Mouse (Mus musculus) heart, postnatal 14 days (tissue): Measurements from ENCODE around the gene Hectd2. TPM values are rescaled to one million over a fixed set of nuclear protein-coding genes. Genes with fewer than 3 reads are reported as not detected.
A peak's percentile ranks its signal among the peaks of the same experiment; 100 is the strongest.

Source experiments
- DNase-seq, 2 experiments: peaks; one replicate each; pipeline ENCODE4 v3.0.0; 2021 to 2022
- intact Hi-C: fragments of 180-260 bp; cut with DNase I; formaldehyde crosslinking; loops from one replicate; pipeline ENCODE4 v1.15.1; 2025
- long read RNA-seq, 2 experiments: library from polyadenylated mRNA; stranded (forward); transcript quantifications; one replicate each; pipeline ENCODE4 v2.0.0; 2021
- total RNA-seq, 2 experiments: library from RNA; stranded (reverse); gene quantifications; 2 replicates each; pipeline ENCODE4 v1.2.3; 2021

Hectd2 gene
- 1 to 10 TPM; 2.0 to 2.8 TPM for total RNA-seq
- long read RNA-seq, experiment 1, partial matches to known transcripts, result 0 of 1 reads
- long read RNA-seq, experiment 1, other reads (novel, unspliced or antisense), result 1 of 1 reads
- long read RNA-seq, experiment 2, result 0 reads

DNA sequence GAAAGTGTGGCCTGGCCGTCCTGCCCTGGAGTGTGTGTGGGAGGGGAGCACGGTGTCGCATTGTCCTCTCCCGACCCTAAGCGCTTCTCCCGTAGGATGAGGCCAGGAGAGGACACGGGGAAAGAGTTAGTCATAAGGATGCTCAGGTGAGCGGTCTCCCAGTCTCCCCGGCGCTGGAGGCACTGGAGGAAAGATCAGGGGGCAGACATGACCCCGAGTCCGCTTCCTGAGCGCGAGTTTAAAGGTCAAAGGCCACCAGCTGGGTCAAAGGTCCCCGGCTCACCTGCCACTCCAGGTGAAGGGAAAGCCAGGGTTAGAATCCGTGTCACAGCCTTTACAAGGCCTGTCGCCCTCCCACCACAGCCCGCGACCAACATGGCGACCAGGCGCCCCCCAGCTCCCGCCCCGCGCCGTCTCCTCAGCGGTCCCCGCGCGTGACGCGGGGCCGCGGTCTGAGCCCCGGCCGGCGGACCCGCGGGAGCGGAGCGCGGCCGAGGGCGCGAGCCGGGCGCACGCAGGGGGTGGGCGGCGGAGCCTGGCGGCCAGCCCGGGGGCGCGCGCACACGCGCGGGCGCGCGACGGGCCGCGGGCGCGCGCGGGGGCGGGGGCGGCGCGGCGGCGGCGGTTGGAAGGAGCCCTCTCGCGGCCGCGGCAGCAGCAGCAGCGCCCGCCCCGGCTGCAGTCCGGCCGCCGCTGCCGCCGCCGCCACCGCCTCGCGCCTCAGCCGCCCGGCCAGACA lies at the start of gene Hectd2:
Gene Hectd2, plus strand, starts transcription at position 594 of the 739 bp plus-strand sequence.
- intact Hi-C loops, result no loop called here
- peak; percentile 71 to 87 for DNase-seq

DNA sequence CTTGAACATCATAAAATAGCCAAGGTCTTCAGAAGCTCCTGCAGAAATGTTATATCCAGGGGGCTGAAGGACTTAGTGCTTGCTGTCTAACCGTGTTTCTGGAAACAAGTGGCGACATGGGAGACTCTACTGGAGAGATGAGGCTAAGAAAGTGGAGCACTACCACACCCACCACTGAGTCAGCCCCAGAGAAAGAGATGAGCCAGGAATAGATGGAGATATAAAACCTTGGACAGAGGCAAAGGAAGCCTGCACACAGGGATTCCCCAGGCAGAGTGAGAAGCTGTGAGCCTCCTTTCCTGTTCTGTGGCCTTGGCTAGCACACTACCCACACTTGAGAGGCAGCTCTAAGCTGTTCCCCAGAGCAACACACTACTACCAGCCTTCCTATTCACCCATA lies 49.7 kb upstream of the Hectd2 start:
- no peak for DNase-seq
- intact Hi-C loops, result no loop called here

GRCm38 (mm10) chr19:36511305-36511704 lies 43.1 kb upstream of the Hectd2 start:
- DNase-seq, result no peak
- intact Hi-C loops, result no loop called here

GRCm38 (mm10) chr19:36518461-36518860 lies 36.0 kb upstream of the Hectd2 start:
- intact Hi-C loops, result no loop called here
- DNase-seq, result no peak

DNA sequence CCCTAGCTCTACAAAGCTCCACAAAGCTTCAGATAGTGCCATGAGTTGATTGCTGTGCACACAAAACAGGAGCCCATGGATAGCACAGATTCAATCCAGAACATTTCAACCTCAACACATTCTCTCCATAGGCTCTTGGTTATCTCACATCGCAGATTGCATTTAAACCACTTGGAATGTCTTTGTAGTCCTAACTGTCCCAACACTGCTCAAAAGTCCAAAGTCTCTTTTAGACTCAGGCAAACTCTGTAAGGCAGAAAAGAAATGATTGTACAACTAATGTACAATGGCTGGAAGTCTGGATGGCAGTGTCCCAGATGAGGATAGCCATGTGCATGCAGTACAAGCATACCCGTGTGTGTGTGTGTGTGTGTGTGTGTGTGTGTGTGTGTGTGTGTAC lies 32.9 kb upstream of the Hectd2 start:
- DNase-seq, result no peak
- intact Hi-C loops, result no loop called here

DNA sequence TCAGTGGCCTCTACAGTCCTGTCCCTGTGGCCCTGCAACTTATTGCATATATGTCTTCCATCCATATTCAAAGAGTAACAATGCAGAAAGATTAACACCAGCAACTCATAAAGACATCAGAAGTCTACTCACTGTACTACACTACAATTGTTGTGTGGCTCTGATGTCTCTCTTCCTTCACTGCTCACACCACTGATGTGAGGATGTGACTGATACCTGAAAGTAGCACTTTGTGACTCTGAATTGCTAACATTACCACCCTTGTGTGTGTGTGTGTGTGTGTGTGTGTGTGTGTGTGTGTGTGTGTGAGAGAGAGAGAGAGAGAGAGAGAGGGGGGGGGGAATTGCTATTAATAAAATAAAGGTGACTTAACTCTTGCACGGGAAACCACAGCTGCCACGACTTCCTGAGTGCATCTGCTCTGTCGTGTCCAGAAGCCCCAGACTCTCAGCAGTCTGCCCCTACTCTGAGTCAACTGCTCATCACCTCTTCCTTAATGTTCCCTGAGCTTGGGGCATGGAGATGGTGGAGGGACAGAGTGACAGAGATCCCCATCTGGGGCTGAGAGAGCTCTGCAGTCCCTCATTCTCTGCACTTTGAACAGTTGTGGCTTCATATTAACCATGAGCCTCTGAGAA lies 31.8 kb upstream of the Hectd2 start:
- intact Hi-C loops, result no loop called here
- DNase-seq, result no peak

GRCm38 (mm10) chr19:36525071-36525470 lies 29.4 kb upstream of the Hectd2 start:
- intact Hi-C loops, result no loop called here

GRCm38 (mm10) chr19:36533082-36533481 lies 21.4 kb upstream of the Hectd2 start:
- intact Hi-C loops, result no loop called here
- DNase-seq, result peak in 1 of 2 experiments; percentile 10

More at GRCm38 (mm10) chr19:36525071-36525470, 29.4 kb upstream of the Hectd2 start:
- no peak for DNase-seq

DNA sequence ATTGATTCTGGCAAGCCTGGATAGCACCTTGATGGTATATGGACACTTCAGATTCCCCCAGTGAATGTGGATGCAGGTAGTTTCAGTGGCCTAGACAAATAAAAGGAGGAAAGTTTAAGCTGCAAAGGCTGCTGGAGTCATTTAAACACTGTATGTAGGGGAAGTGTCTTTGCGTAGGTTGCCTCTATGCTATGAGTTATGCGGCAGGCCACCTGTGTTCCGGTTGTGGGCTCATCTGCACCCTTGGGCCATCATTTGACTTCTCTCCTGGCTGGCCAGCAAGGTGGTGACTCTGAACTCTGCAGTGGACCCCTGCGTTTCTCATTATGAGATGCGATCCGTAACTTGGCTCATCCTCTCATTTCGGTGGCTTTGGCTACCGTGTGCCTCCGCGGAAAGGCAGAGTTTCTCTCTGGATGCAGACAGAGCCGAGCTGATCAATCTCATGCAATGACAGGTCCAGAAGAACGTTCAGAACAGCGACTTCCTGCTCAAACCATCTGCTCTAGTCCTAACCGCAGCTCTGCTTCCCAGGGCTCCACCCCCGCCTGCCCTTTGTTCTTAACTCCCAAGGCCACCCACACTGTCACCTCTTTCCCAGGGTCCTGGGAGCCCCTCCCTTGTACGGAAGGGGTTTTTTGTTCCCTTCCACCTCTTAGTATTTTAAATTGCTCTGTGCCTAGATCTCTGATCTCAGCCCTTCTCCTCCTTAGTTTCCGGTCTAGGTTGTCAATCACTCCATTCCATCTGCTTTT lies 20.3 kb upstream of the Hectd2 start:
- peak in 1 of 2 experiments; percentile 14 for DNase-seq
- intact Hi-C loops, result no loop called here

GRCm38 (mm10) chr19:36534766-36535140 lies 19.7 kb upstream of the Hectd2 start:
- intact Hi-C loops, result loop anchor here (5.0 kb wide), 1 partner anchor 203 kb away; the partner anchor contains the start of gene Ppp1r3c
- peak; percentile 40 to 47 for DNase-seq

GRCm38 (mm10) chr19:36535186-36535585 lies 19.3 kb upstream of the Hectd2 start:
- DNase-seq, result no peak
- intact Hi-C loops, result loop anchor here (5.0 kb wide), 1 partner anchor 202 kb away; the partner anchor contains the start of gene Ppp1r3c

DNA sequence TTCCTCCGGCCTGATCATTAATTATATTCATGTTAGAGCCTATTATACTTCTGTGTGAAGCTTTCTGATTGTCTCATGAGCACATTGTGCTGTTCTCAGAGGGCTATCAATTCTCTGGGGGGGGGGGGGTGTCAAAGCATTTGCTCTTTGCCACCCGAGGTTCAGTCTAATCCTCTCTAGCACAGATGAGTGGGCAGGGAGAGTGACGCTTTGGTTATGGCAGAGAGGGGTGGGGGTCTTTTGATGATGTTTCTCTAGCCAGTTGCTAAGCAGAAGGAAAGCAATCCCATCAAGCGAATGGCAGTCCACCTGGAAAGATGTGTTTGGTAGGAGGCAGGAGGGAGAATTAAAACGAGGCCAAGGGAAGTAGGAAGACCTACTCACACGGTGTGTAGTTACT lies 18.6 kb upstream of the Hectd2 start:
- DNase-seq, result no peak
- intact Hi-C loops, result loop anchor here (5.0 kb wide), 1 partner anchor 201 kb away; the partner anchor contains the start of gene Ppp1r3c

DNA sequence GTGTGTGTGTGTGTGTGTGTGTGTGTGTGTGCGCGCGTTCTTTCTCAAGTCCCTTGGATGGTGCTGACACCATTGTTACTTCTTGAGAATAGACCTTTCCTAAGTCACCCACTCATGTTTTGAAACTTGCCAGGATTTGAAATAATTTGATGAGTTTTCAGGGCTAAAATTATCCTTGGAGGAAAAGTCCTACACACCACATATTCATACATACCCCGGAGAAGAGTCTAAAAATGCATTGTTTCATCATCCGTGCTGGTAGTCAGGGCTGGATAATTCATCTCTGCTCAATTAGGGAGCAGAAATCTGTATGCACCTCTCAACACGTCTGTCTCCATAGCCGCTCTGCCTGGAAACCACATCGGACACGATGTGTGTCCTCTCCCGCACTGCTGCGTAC lies 17.5 kb upstream of the Hectd2 start:
- intact Hi-C loops, result loop anchor here (5.0 kb wide), 1 partner anchor 200 kb away; the partner anchor contains the start of gene Ppp1r3c
- DNase-seq, result no peak

- peak in 1 of 2 experiments; percentile 53 for DNase-seq
- intact Hi-C loops, result loop anchor here (5.0 kb wide), 1 partner anchor 199 kb away; the partner anchor contains the start of gene Ppp1r3c
These were observed 15.9 kb upstream of the Hectd2 start for GRCm38 (mm10) chr19:36538528-36538927.

DNA sequence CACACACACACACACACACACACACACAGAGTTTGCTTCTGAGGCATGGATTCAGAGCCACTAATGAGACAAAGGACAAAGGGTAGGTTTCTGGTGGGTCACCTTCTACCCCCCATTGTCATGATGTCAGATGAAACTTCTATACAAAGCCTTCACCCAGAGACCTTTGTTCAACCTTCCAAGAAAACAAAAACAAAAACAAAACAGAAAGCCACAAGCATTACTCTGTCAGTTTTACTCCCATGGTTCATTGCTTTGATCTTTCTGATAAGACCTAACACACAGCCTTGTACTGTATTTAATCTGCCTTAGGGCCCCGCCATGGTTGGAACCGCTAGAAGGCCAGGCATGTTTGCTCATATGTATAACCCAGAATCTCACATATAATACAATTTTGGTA lies 15.1 kb upstream of the Hectd2 start:
- no peak for DNase-seq
- intact Hi-C loops, result loop anchor here (5.0 kb wide), 1 partner anchor 198 kb away; the partner anchor contains the start of gene Ppp1r3c

DNA sequence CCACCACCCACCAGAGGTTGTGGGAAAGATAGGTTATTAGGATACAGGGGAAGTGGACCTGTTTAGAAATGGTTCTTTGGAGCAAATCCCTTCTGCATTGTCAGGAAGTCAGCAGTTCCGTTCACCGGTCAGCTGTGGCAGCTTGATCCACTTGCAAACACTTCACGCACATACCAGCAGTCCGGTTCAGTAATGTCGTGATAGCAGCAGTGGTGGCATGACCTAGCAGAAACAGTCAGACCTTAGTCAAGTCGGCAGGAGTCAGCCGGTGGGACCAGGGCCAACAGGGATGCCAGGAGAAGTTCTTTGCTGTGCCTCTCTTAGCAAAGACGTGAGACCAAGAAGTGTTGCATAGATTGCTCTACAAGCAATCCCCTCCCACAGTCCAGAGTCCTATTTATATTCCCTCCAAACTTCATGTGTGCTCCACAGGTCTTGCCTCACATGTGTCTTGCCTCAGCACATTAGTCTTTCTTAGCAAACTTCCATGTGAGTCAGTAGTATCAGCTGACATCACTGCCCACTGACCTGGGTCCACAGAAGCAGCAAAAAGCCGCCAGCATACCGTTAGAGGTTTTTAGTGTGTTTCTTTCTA lies 14.3 kb upstream of the Hectd2 start:
- intact Hi-C loops, result no loop called here

DNA sequence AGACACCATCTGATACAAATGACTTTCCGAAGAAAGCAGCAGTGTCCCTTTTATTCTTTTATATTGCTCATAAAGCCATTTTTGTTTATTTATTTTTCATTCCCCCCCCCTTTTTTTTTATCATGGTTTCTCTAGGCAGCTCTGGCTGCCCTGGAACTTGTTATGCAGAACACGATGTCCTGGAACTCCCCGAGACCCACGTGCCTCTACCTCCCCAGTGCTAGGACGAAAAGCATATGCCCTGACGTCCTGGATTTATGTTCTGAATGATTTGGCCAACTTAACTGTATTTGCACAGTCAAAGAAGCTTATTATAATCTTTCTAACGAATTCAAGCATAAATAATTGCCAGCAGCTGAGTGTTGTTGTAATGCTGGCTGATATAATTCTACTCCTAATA lies 13.7 kb upstream of the Hectd2 start:
- intact Hi-C loops, result no loop called here
- no peak for DNase-seq

More for the DNA sequence above, 14.3 kb upstream of the Hectd2 start:
- no peak for DNase-seq

- DNase-seq, result no peak
- intact Hi-C loops, result no loop called here
These were observed 836 bp upstream of the Hectd2 start for GRCm38 (mm10) chr19:36553561-36554045.

DNA sequence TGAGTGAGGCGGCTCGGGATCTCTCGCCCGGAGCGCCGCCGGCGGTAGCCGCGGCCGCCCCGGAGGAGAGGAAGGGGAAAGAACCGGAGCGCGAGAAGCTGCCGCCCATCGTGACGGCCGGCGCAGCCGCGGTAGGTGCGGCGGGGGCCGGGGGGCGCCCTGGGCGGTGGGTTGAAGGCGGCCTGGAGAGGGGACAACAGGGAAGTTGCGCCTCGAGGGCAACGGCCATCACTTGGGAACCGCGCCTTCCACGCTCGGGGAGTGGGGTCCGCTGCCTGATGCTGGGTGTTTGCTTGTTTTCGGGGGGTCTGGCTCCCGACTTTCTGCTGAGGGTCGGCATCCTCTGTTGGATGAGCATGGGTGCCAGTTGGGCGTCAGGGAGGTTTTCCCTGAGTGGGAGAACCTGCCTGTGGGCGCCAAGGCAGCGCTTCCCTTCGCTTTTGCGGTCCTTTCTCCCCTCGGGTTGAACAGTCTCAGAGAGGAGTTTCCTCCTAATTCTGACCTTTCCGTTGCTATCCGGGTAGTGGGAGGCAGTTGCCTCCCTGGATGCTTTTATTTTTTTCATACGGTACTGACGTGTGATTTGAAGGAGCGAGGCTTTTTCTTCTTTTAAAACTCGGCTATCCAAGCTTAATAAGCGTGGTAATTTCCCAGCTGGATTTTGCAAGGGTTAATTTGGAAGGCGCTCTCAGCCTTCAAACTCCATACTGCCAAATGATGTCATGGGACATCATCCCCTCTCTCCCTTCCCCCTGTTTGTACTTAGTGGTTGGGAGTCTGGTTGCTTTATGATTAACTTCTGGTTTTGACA lies 551 bp downstream of the Hectd2 start:
- no peak for DNase-seq
- intact Hi-C loops, result no loop called here
